Mouse (Mus musculus): Measurements from ENCODE around the gene Siae.

DNA sequence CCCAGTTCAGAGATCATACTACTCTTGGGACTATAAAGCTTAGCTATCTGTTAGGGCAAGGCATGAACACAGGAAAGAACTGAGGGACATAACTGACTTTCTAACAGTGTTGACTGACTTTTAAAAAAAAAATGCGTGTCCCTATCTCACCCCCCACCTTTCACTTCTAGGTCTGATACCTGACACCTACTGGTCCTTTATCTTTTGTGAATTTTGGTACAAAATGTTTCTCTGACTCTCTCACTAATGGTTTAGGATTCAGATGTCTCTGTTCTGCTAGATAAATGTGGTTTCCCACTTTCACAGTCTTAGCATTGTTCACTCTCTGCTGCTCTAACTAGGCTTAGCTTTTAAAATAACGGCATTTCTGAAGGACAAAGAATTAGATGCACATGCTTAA lies 36.5 kb downstream of the Siae start:
- TF ChIP-seq CTCF (conservative IDR thresholded peaks at IDR 0.05; ENCODE audit: low read length) (no peak), POU5F1 (IDR thresholded peaks at IDR 0.05; ENCODE audit: borderline replicate concordance, low read length) (no peak)

Measured in E14TG2a.4 (cell line).